Mouse (Mus musculus): ENCODE measurements around the gene Kcnj15. TPM values are rescaled to one million over a fixed set of nuclear protein-coding genes. Genes with fewer than 3 reads are reported as not detected.

Kcnj15 gene
- polyA plus RNA-seq, 1 experiment from 2014 or later, result 1.1 TPM

DNA sequence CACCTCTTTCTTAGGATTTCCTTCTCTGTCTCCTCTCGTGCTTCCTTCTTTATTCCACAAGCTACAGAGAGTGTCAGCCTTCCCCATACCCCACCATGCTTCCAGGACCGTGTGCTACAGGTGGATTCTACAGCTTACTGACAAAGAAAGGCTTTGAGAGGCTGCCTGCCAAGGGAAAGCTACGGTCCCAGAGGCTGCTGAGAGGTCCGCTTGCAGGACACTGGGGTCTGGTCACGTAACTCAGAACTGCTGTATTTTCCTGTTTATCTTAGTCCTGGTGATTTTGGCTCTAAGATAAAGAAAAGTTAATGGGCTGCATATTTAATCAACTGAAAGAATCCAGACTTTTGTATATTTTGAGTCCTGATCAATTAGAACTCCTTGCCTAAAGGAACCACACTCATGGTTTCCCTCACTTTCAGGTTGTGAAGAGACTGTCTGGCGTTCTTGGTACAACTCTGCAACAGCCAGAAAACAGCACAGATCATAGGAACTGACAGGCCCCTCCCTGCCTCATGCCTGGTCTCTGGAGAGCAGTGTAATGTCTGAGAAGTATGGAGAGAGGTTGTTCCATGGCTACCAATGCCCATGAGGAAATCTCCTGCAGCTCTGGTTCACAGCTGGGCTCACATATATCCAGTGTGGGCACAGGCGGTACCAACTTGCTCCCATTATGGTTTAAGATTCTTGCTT, 35.2 kb upstream of the Kcnj15 start:
- Histone ChIP-seq H3K36me3 (no peaks in the 10 kb centered on the region), H3K4me1 (replicated peaks) (0 out of 2 replicates have a peak, but pooled peaks cover 2% of the 10 kb centered on the region), H3K4me2 (no peak overlapping the region), H3K9ac (no peak overlapping the region), H3K27me3 (replicated peaks) (no peaks in the 10 kb centered on the region), H3K27ac (ENCODE audit: poor library complexity, severe bottlenecking) (no peak overlapping the region), H3K9me3 (replicated peaks) (0 out of 2 replicates have a peak, but pooled peaks cover 3% of the 10 kb centered on the region), H3K4me3 (no peak overlapping the region)
- WGBS, result 46% methylated on average over 7 of the region's 7 CpGs
- no peak for ATAC-seq (ENCODE audit: insufficient number of reproducible peaks, low FRiP score)

DNA sequence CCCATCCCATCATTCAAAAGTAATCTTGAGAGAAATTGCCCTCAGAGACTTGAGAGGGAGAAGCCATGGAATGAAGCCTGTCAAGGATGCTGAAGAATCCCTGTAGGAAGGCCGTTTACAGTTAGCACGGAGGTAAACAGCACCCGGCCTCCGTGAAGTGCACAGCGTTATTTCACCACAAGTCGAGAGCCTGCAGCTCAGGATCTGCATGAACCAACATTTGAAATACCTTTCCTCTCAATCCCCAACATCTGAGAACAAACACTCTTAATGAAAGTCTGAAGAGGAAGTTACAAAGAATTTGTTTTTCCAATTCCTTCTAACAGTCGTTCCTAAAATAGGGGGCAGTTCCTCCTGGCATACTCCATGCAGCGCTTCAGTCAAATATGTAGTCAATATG, 33.9 kb upstream of the Kcnj15 start:
- WGBS, result 78% methylated on average over 8 of the region's 8 CpGs
- Histone ChIP-seq H3K4me1 (replicated peaks) (0 out of 2 replicates have a peak, but pooled peaks cover 2% of the 10 kb centered on the region), H3K27me3 (replicated peaks) (no peaks in the 10 kb centered on the region), H3K4me2 (no peak overlapping the region), H3K4me3 (no peak overlapping the region), H3K9ac (no peak overlapping the region), H3K36me3 (no peaks in the 10 kb centered on the region), H3K27ac (ENCODE audit: poor library complexity, severe bottlenecking) (no peak overlapping the region), H3K9me3 (replicated peaks) (0 out of 2 replicates have a peak, but pooled peaks cover 3% of the 10 kb centered on the region)
- no peak for ATAC-seq (ENCODE audit: insufficient number of reproducible peaks, low FRiP score)

DNA sequence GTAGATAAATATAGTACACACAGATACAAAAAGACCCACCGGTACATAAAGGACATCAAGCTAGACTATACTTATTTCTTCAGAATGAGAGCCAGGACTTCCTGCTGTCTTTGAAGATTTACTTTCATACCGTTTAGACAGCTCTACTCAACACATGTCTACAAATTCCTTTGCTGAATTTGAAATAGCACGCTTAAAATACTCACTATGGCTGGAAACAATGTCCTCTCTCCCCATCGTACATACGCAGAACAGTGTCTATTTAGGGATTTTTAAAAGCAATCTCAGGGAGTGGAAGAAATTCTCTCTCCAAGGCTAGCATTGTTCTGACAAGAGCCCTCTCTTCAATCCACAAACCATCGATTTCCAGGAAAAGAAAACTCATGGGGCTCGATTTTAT, 32.1 kb upstream of the Kcnj15 start:
- no peaks in the 10 kb centered on the region for H3K4me1 ChIP-seq (replicated peaks)
- 56% methylated on average over 7 of the region's 7 CpGs for WGBS

DNA sequence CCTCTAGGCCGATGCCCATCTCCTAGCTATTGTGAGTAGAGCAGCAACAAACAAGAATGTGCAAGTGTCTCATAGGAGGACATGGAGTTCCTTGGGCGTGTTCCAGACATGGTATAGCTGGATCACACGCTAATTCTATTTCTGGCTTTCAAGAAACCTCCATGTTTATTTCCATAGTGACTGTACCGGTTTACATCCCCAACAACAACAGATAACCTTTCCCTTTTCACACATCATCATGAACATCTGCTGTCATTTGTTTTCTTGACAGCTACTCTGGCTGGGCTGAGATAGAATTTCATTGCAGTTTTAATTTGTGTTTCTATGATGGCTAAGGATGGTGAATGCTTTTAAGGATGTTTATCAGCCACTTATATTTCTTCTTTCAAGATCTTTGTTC, 25.6 kb upstream of the Kcnj15 start:
- no peaks in the 10 kb centered on the region for H3K9me3 ChIP-seq (replicated peaks)
- H3K4me2 ChIP-seq, result no peak overlapping the region
- 65% methylated on average over 4 of the region's 4 CpGs for WGBS
- ATAC-seq (ENCODE audit: insufficient number of reproducible peaks, low FRiP score), result no peak
- no peaks in the 10 kb centered on the region for H3K4me1 ChIP-seq (replicated peaks)
- H3K27me3 ChIP-seq (replicated peaks), result no peaks in the 10 kb centered on the region
- no peak overlapping the region for H3K4me3 ChIP-seq
- H3K9ac ChIP-seq, result no peak overlapping the region
- H3K27ac ChIP-seq (ENCODE audit: poor library complexity, severe bottlenecking), result no peak overlapping the region
- no peaks in the 10 kb centered on the region for H3K36me3 ChIP-seq

More for the DNA sequence above, 32.1 kb upstream of the Kcnj15 start:
- no peaks in the 10 kb centered on the region for H3K27me3 ChIP-seq (replicated peaks)
- no peak overlapping the region for H3K4me2 ChIP-seq
- no peak for ATAC-seq (ENCODE audit: insufficient number of reproducible peaks, low FRiP score)
- H3K4me3 ChIP-seq, result no peak overlapping the region
- no peaks in the 10 kb centered on the region for H3K9me3 ChIP-seq (replicated peaks)
- no peak overlapping the region for H3K9ac ChIP-seq
- no peak overlapping the region for H3K27ac ChIP-seq (ENCODE audit: poor library complexity, severe bottlenecking)
- no peaks in the 10 kb centered on the region for H3K36me3 ChIP-seq

DNA sequence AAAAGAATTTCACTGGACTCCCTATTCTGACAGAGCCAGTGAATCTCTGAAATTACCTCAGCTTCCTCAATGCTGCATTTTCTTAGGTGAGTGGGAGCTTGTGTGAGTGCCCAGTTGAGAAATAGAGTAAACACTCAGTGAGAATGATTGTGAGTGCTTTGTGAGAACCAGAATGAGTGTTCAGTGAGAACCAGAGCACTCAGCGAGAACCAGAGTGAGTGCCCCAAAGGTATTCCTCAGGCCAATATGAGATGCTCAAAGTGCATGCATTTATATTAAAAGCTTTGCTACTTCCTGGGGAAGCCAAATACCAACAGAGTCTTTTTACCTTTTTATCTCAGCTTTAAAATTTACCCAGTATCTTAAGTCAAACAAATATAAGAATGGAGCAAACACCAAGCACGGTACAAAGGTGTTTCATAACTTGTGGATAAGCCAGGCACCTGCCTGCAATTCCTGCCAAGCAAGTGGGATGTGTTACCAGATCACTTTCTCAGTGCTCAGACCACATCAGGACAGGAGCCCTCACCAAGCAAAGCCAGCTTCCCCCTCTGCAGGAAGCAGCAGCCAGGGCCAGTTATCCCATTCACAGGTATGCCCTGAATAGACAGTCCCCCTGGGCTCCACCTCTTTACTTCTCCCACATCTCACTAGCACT, 22.3 kb upstream of the Kcnj15 start:
- no peak for ATAC-seq (ENCODE audit: insufficient number of reproducible peaks, low FRiP score)
- WGBS, result 80% methylated on average over 2 of the region's 2 CpGs
- H3K27ac ChIP-seq (ENCODE audit: poor library complexity, severe bottlenecking), result no peak overlapping the region
- no peaks in the 10 kb centered on the region for H3K36me3 ChIP-seq
- no peak overlapping the region for H3K9ac ChIP-seq
- H3K27me3 ChIP-seq (replicated peaks), result no peaks in the 10 kb centered on the region
- peaks cover 13% of the 10 kb centered on the region; the same call in 1 of the 2 replicates for H3K4me1 ChIP-seq (replicated peaks)
- no peak overlapping the region for H3K4me3 ChIP-seq
- H3K4me2 ChIP-seq, result no peak overlapping the region
- H3K9me3 ChIP-seq (replicated peaks), result no peaks in the 10 kb centered on the region

DNA sequence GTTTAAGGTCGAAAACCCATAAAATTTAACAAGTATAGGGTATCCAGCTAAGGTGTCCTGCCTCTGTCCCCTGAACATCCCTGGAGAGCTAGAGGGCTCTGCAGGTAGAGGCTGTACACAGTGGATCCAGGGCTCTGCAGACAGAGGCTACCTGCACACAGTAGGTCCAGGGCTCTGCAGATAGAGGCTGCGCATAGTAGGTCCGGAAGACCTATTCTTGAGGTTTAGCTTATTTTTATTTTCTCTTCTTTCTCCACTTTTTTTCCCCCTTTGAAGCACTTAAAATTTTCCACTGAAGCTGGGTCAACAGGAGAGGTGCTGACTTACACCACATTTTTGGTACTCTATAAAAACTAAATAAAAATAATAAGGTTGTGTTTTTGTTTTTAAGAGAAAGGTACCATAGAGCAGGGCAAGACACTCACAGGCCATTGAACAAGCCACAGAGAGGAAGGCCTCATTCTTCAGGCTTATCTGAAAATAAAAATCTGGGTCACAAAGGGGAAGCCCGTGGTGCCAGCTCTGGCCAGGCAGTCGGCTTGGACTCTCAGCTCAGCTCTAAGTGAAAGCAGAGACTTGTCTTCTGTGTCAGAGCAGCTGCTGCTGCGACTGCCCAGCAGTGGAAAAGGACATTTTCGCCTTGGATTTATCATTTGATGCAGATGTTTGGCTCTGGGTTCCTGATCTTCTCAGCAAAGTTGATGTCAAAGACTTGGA, 18.0 kb upstream of the Kcnj15 start:
- 61% methylated on average over 7 of the region's 7 CpGs for WGBS
- Histone ChIP-seq H3K27ac (ENCODE audit: poor library complexity, severe bottlenecking) (peak overlapping the region; percentile 89), H3K4me3 (no peak overlapping the region), H3K27me3 (replicated peaks) (no peaks in the 10 kb centered on the region), H3K4me2 (no peak overlapping the region), H3K36me3 (no peaks in the 10 kb centered on the region), H3K9me3 (replicated peaks) (no peaks in the 10 kb centered on the region), H3K4me1 (replicated peaks) (peaks cover 26% of the 10 kb centered on the region), H3K9ac (no peak overlapping the region)
- no peak for ATAC-seq (ENCODE audit: insufficient number of reproducible peaks, low FRiP score)

DNA sequence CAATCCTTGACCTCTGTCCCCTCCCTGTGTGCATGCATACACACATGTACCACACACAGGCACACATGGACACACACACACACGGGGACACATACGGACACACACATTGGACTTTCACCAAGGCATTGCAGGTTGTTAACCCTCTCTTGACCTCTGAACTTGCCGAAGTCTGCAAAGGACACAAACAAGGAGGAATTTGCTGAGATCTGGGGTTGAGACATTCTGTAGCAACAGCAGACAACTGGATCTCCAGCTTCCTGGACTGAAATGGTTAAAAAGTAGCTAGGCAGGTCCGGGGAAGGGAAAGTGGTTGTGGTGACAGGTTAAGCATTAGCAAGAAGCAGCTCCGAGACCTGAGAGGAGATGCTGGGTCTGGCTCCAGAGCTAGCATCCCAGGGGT, 16.7 kb upstream of the Kcnj15 start:
- H3K9ac ChIP-seq, result no peak overlapping the region
- WGBS, result 58% methylated on average over 5 of the region's 5 CpGs
- no peak overlapping the region for H3K4me3 ChIP-seq
- H3K36me3 ChIP-seq, result no peaks in the 10 kb centered on the region
- H3K27ac ChIP-seq (ENCODE audit: poor library complexity, severe bottlenecking), result no peak overlapping the region
- no peaks in the 10 kb centered on the region for H3K9me3 ChIP-seq (replicated peaks)
- peaks cover 39% of the 10 kb centered on the region for H3K4me1 ChIP-seq (replicated peaks)
- no peak for ATAC-seq (ENCODE audit: insufficient number of reproducible peaks, low FRiP score)
- no peaks in the 10 kb centered on the region for H3K27me3 ChIP-seq (replicated peaks)
- no peak overlapping the region for H3K4me2 ChIP-seq

DNA sequence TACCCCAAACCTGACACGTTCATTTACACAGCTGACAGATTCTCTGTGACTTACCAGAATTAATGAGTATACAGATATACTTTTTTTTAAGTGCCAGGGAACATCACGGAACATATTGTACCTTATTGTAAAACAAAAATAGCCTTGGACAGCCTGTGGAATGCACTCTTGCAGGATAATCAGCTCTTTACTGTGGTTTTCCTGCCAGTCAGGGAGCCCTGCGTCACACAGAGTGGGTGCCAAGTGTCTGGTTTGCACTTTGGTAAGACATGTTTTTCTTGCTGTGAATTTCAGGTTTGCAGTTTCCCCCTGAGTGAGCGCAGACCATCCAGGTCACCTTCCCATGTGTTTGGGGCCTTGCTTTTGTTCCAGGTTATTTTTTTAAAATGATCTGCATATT, 15.8 kb upstream of the Kcnj15 start:
- Histone ChIP-seq H3K9me3 (replicated peaks) (no peaks in the 10 kb centered on the region), H3K27ac (ENCODE audit: poor library complexity, severe bottlenecking) (peak overlapping the region; percentile 13; the same call in 1 of the 2 replicates), H3K4me1 (replicated peaks) (peaks cover 42% of the 10 kb centered on the region), H3K9ac (no peak overlapping the region), H3K27me3 (replicated peaks) (no peaks in the 10 kb centered on the region), H3K4me3 (no peak overlapping the region), H3K36me3 (no peaks in the 10 kb centered on the region), H3K4me2 (no peak overlapping the region)
- ATAC-seq (ENCODE audit: insufficient number of reproducible peaks, low FRiP score), result no peak
- 54% methylated on average over 4 of the region's 4 CpGs for WGBS

DNA sequence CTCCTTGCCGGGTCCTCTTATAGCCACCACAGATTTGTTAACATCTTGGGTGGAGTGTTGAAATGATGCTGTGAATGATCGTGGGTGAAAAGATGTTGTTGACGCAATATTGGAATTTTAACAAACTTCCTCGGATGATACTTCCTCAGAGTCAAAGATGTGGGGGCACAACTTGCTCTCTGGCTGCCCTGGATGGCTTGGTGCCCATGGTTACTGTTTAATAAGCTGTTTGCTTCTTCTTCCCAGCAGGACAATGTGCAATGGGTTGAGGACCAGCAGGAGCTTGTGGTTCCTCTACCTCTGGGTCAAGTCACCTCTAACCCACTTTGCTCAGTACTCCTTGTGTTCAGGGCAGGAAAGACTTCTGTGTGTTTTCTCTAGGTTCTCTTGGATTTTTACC, 15.2 kb upstream of the Kcnj15 start:
- Histone ChIP-seq H3K4me3 (no peak overlapping the region), H3K4me1 (replicated peaks) (peaks cover 42% of the 10 kb centered on the region), H3K36me3 (no peaks in the 10 kb centered on the region), H3K9ac (no peak overlapping the region), H3K27me3 (replicated peaks) (no peaks in the 10 kb centered on the region), H3K9me3 (replicated peaks) (no peaks in the 10 kb centered on the region), H3K4me2 (no peak overlapping the region), H3K27ac (ENCODE audit: poor library complexity, severe bottlenecking) (peak overlapping the region; percentile 13; the same call in 1 of the 2 replicates)
- no peak for ATAC-seq (ENCODE audit: insufficient number of reproducible peaks, low FRiP score)
- WGBS, result 77% methylated on average over 4 of the region's 4 CpGs

DNA sequence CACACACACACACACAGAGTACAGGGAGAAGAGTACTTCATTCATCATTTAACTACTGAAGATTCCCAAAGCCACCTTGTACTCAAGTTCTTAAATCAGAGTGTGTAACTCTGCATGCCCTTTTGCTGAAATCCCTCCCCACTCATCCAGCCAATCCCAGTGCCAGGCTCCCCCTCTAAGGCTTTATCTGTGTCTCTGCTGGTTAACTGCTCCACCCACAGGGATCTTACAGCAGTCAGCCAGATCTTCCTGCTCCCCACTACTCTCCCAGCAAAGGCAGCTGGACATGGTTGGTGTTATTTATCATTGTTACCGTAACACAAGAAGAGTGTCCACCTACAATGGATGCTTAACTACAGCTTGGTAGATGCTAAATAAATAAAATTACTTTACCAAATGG, 14.0 kb upstream of the Kcnj15 start:
- H3K4me3 ChIP-seq, result no peak overlapping the region
- no peak overlapping the region for H3K9ac ChIP-seq
- H3K4me2 ChIP-seq, result no peak overlapping the region
- H3K36me3 ChIP-seq, result no peaks in the 10 kb centered on the region
- H3K9me3 ChIP-seq (replicated peaks), result no peaks in the 10 kb centered on the region
- peaks cover 37% of the 10 kb centered on the region for H3K4me1 ChIP-seq (replicated peaks)
- 54% methylated on average over 1 of the region's 1 CpGs for WGBS
- H3K27ac ChIP-seq (ENCODE audit: poor library complexity, severe bottlenecking), result no peak overlapping the region
- ATAC-seq (ENCODE audit: insufficient number of reproducible peaks, low FRiP score), result no peak
- H3K27me3 ChIP-seq (replicated peaks), result no peaks in the 10 kb centered on the region

DNA sequence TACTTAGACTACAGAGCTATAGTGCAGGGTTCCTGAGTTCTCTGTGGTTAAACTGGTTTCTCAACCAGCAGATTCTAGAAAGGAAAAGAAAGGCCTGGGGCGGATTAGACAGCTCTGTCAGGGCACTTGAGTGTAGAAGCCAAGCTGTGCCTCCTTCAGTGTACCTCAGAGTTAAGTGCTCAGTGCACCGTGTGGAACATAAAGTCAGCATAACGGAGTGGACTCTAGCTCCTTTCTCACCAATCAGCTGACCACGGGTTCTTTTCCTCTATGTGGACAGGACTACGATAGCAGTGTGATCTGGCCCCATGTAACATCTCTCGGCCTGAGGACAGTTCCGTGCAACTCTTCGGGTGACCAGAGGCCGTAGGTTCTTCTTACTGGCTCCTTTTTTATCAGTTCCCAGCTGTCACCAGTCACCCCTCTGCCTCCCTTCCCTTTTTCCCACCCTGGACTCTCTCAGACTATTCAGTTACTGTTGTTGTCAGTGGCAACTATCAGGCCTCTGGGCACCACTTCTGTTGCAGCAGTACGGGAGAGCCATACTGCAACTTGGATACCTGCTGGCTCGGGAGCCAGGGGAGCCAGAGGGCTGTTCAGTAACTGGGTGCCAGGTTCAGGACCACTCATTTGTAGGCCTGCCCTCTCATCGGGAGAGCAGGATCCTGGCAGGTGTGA, 12.6 kb upstream of the Kcnj15 start:
- 28% methylated on average over 12 of the region's 12 CpGs for WGBS
- Histone ChIP-seq H3K36me3 (no peaks in the 10 kb centered on the region), H3K4me1 (replicated peaks) (peaks cover 30% of the 10 kb centered on the region), H3K27me3 (replicated peaks) (no peaks in the 10 kb centered on the region), H3K4me3 (no peak overlapping the region), H3K27ac (ENCODE audit: poor library complexity, severe bottlenecking) (no peak overlapping the region), H3K9ac (no peak overlapping the region), H3K4me2 (peak overlapping the region; percentile 20; the same call in 1 of the 2 replicates), H3K9me3 (replicated peaks) (no peaks in the 10 kb centered on the region)
- ATAC-seq (ENCODE audit: insufficient number of reproducible peaks, low FRiP score), result peak; percentile 38; the same call in 1 of the 2 replicates

All from heart, embryonic 12.5 days (tissue).